Mouse (Mus musculus) C2C12 (cell line): ENCODE measurements at regions not wholly inside any gene's neighbourhood (a gene's known extent, or its start where the extent isn't known, plus 50 kb on each side); places are given as distances from the start of the nearest gene placed in this dataset.

Experiments
- CEBPB ChIP-seq: IDR thresholded peaks from one replicate; pipeline ENCODE4 v1.6.1; 2011; ENCODE audit warnings: low read depth, mild to moderate bottlenecking, control low read depth, moderate library complexity
- CTCF ChIP-seq: IDR thresholded peaks from one replicate; pipeline ENCODE4 v1.5.1; 2011; ENCODE audit not compliant: control insufficient read depth, insufficient read depth, insufficient read length

DNA sequence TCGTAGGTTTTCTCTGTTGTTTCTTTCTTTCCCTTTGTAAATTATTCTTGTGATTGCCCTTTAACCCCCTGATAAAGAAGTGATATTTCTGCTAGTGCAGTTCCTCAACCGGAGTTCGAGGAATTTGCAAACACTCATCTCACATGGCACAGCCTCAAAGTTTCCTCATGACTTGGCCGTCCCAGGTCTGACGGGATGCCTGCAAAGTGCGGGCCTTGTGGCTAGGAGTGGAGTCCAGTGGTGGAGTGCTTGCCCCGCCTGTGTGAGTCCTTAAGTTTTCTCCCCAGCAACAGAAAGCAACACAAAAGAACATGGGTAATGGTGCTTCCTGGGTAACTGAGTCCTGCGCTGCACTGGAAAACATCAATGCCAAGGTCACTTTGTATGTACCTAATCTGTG lies 280.6 kb upstream of the Klf4 start:
- TF ChIP-seq CTCF (no peak), CEBPB (no peak)
